Mouse (Mus musculus): Measurements from ENCODE around the gene Pou2f1. TPM values are rescaled to one million over a fixed set of nuclear protein-coding genes. Genes with fewer than 3 reads are reported as not detected.

Pou2f1 gene
- total RNA-seq, 2 experiments from 2014 or later = 25.2 to 25.5 TPM

Other genes starting within 250 kb of the Pou2f1 start
- 10 to 100 TPM; 43.2 to 44.4 TPM for gene Creg1, start 238.9 kb downstream of the Pou2f1 start, total RNA-seq (2021)
- gene Cd247, start 214.0 kb downstream of the Pou2f1 start, total RNA-seq (2021) = under 1 TPM; 0.45 to 0.48 TPM
- gene Dusp27, start 125.2 kb upstream of the Pou2f1 start, total RNA-seq (2021) = 1 to 10 TPM; 1.3 to 3.2 TPM
- gene Gpa33, start 127.6 kb upstream of the Pou2f1 start, total RNA-seq (2021) = under 1 TPM; 0.50 to 0.59 TPM
- not detected for gene Mael, start 236.1 kb upstream of the Pou2f1 start, total RNA-seq (2021)

Measured in adrenal gland, postnatal 4 days (tissue).